Mouse (Mus musculus): Measurements from ENCODE around the gene Mme. TPM values are rescaled to one million over a fixed set of nuclear protein-coding genes. Genes with fewer than 3 reads are reported as not detected.

Gene Mme
- polyA plus RNA-seq, 2 experiments = 0.03 to 0.11 TPM

DNA sequence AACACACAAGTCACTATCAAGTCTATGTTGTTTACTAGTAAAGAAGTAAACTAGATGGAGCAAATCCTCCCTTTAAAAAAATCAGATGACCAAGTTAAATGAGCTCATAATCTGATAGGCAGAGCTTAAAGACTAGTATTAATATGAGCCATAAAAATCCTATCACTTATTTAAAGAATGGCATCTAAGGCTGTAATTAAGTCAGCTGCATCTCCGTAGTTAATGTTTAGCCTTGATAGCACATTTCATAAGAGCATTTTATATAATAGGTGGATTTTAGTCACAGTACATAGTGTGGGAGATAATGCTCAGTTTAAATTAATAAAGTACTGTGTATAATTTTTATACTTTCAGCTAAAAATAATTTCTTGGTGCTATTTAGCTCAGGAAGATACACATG lies 118.2 kb downstream of the Mme start:
- DNase-seq (ENCODE audit: low read depth in 3 of 3, low spot score in 3 of 3) (no peak), ATAC-seq (ENCODE audit: insufficient read depth) (no peak)
- WGBS (ENCODE audit: insufficient replicate concordance) = 72% methylated on average over 1 of the region's 1 CpGs
- Histone ChIP-seq H3K9ac (replicated peaks) (no peak overlapping the region), H3K27ac (no peak overlapping the region), H3K36me3 (replicated peaks; ENCODE audit: control insufficient read depth, insufficient read depth, low read depth) (no peaks in the 10 kb centered on the region), H3K9me3 (ENCODE audit: control insufficient read depth, low read length) (no peaks in the 10 kb centered on the region), H3K4me2 (ENCODE audit: low read depth) (no peak overlapping the region), H3K27me3 (ENCODE audit: control insufficient read depth, insufficient read depth, low read length) (no peaks in the 10 kb centered on the region), H3K4me1 (replicated peaks; ENCODE audit: control insufficient read depth in 2 of 2, insufficient read depth in 2 of 2, low read length in 1 of 2) (no peaks in the 10 kb centered on the region), H3K4me3 (ENCODE audit: insufficient read depth in 1 of 2, low read depth in 2 of 2, low read length in 2 of 2) (no peak overlapping the region)
- TF ChIP-seq CTCF (IDR thresholded peaks at IDR 0.05; ENCODE audit: low read depth) (no peak), EP300 (IDR thresholded peaks at IDR 0.05; ENCODE audit: low read depth) (no peak)

- Histone ChIP-seq H3K9ac (replicated peaks) (no peak overlapping the region), H3K4me2 (ENCODE audit: low read depth) (no peak overlapping the region), H3K27me3 (ENCODE audit: control insufficient read depth, insufficient read depth, low read length) (no peaks in the 10 kb centered on the region), H3K4me1 (replicated peaks; ENCODE audit: control insufficient read depth in 2 of 2, insufficient read depth in 2 of 2, low read length in 1 of 2) (no peaks in the 10 kb centered on the region), H3K9me3 (ENCODE audit: control insufficient read depth, low read length) (no peaks in the 10 kb centered on the region), H3K4me3 (ENCODE audit: insufficient read depth in 1 of 2, low read depth in 2 of 2, low read length in 2 of 2) (no peak overlapping the region), H3K27ac (no peak overlapping the region), H3K36me3 (replicated peaks; ENCODE audit: control insufficient read depth, insufficient read depth, low read depth) (no peaks in the 10 kb centered on the region)
- ATAC-seq (ENCODE audit: insufficient read depth) (no peak), DNase-seq (ENCODE audit: low read depth in 3 of 3, low spot score in 3 of 3) (no peak)
- 28% methylated on average over 2 of the region's 2 CpGs for WGBS (ENCODE audit: insufficient replicate concordance)
- TF ChIP-seq CTCF (IDR thresholded peaks at IDR 0.05; ENCODE audit: low read depth) = no peak
Measured at GRCm38 (mm10) chr3:63384989-63385388, 143.7 kb downstream of the Mme start.

- Histone ChIP-seq H3K9me3 (ENCODE audit: control insufficient read depth, low read length) (no peaks in the 10 kb centered on the region), H3K4me3 (ENCODE audit: insufficient read depth in 1 of 2, low read depth in 2 of 2, low read length in 2 of 2) (no peak overlapping the region), H3K4me2 (ENCODE audit: low read depth) (no peak overlapping the region), H3K9ac (replicated peaks) (no peak overlapping the region), H3K36me3 (replicated peaks; ENCODE audit: control insufficient read depth, insufficient read depth, low read depth) (no peaks in the 10 kb centered on the region), H3K27me3 (ENCODE audit: control insufficient read depth, insufficient read depth, low read length) (no peaks in the 10 kb centered on the region), H3K27ac (no peak overlapping the region), H3K4me1 (replicated peaks; ENCODE audit: control insufficient read depth in 2 of 2, insufficient read depth in 2 of 2, low read length in 1 of 2) (no peaks in the 10 kb centered on the region)
- ATAC-seq (ENCODE audit: insufficient read depth) = no peak
- DNase-seq (ENCODE audit: low read depth in 3 of 3, low spot score in 3 of 3) = no peak
- no peak for TF ChIP-seq EP300 (IDR thresholded peaks at IDR 0.05; ENCODE audit: low read depth)
- TF ChIP-seq CTCF (IDR thresholded peaks at IDR 0.05; ENCODE audit: low read depth) = no peak
- WGBS (ENCODE audit: insufficient replicate concordance) = 41% methylated on average over 2 of the region's 2 CpGs
Measured at GRCm38 (mm10) chr3:63390774-63391173, 149.4 kb downstream of the Mme start.

GRCm38 (mm10) chr3:63391348-63391747 lies 150.0 kb downstream of the Mme start:
- Histone ChIP-seq H3K27me3 (ENCODE audit: control insufficient read depth, insufficient read depth, low read length) (no peaks in the 10 kb centered on the region), H3K27ac (no peak overlapping the region), H3K9me3 (ENCODE audit: control insufficient read depth, low read length) (no peaks in the 10 kb centered on the region), H3K36me3 (replicated peaks; ENCODE audit: control insufficient read depth, insufficient read depth, low read depth) (no peaks in the 10 kb centered on the region), H3K4me2 (ENCODE audit: low read depth) (no peak overlapping the region), H3K4me1 (replicated peaks; ENCODE audit: control insufficient read depth in 2 of 2, insufficient read depth in 2 of 2, low read length in 1 of 2) (no peaks in the 10 kb centered on the region), H3K4me3 (ENCODE audit: insufficient read depth in 1 of 2, low read depth in 2 of 2, low read length in 2 of 2) (no peak overlapping the region), H3K9ac (replicated peaks) (no peak overlapping the region)
- ATAC-seq (ENCODE audit: insufficient read depth) (no peak), DNase-seq (ENCODE audit: low read depth in 3 of 3, low spot score in 3 of 3) (no peak)
- TF ChIP-seq CTCF (IDR thresholded peaks at IDR 0.05; ENCODE audit: low read depth) (no peak), EP300 (IDR thresholded peaks at IDR 0.05; ENCODE audit: low read depth) (no peak)
- 56% methylated on average over 2 of the region's 2 CpGs for WGBS (ENCODE audit: insufficient replicate concordance)

GRCm38 (mm10) chr3:63394424-63394941 lies 153.1 kb downstream of the Mme start:
- H3K4me1 ChIP-seq (replicated peaks; ENCODE audit: control insufficient read depth in 2 of 2, insufficient read depth in 2 of 2, low read length in 1 of 2) = no peaks in the 10 kb centered on the region
- H3K9ac ChIP-seq (replicated peaks) = no peak overlapping the region
- TF ChIP-seq EP300 (IDR thresholded peaks at IDR 0.05; ENCODE audit: low read depth) (no peak), CTCF (IDR thresholded peaks at IDR 0.05; ENCODE audit: low read depth) (no peak)
- WGBS (ENCODE audit: insufficient replicate concordance) = 63% methylated on average over 4 of the region's 4 CpGs
- no peak overlapping the region for H3K4me3 ChIP-seq (ENCODE audit: insufficient read depth in 1 of 2, low read depth in 2 of 2, low read length in 2 of 2)
- H3K4me2 ChIP-seq (ENCODE audit: low read depth) = no peak overlapping the region
- no peak overlapping the region for H3K27ac ChIP-seq
- ATAC-seq (ENCODE audit: insufficient read depth) (no peak), DNase-seq (ENCODE audit: low read depth in 3 of 3, low spot score in 3 of 3) (no peak)
- H3K36me3 ChIP-seq (replicated peaks; ENCODE audit: control insufficient read depth, insufficient read depth, low read depth) = no peaks in the 10 kb centered on the region
- H3K9me3 ChIP-seq (ENCODE audit: control insufficient read depth, low read length) = no peaks in the 10 kb centered on the region
- no peaks in the 10 kb centered on the region for H3K27me3 ChIP-seq (ENCODE audit: control insufficient read depth, insufficient read depth, low read length)

Measured in liver, embryonic 14.5 days (tissue).